Mouse (Mus musculus) embryonic facial prominence, embryonic 12.5 days (tissue): Measurements from ENCODE around the gene Spdl1. TPM values are rescaled to one million over a fixed set of nuclear protein-coding genes. Genes with fewer than 3 reads are reported as not detected.
A peak's percentile ranks its signal among the peaks of the same experiment; 100 is the strongest.

ENCODE experiments used
- ATAC-seq: fragments of 200-750 bp; cut with Nextera tagmentation; 2 replicates; pipeline ENCODE4 v1.8.0; 2017; ENCODE audit not compliant: insufficient number of reproducible peaks, insufficient read depth, low FRiP score, low TSS enrichment
- H3K27ac ChIP-seq: fragments of 300-500 bp; sonication (generic); 2 replicates; pipeline ENCODE4 v1.5.1; 2016; ENCODE audit warnings: mild to moderate bottlenecking
- H3K27me3 ChIP-seq: fragments of 300-500 bp; sonication (generic); 2 replicates; pipeline ENCODE4 v1.6.1; 2016; ENCODE audit warnings: mild to moderate bottlenecking, moderate library complexity
- H3K36me3 ChIP-seq: fragments of 300-500 bp; sonication (generic); 2 replicates; pipeline ENCODE4 v1.6.1; 2016; ENCODE audit warnings: mild to moderate bottlenecking
- H3K4me1 ChIP-seq: fragments of 300-500 bp; sonication (generic); 2 replicates; pipeline ENCODE4 v1.6.1; 2016
- H3K4me2 ChIP-seq: fragments of 300-500 bp; sonication (generic); replicated peaks from 2 replicates; pipeline ENCODE4 v1.6.1; 2016; ENCODE audit warnings: mild to moderate bottlenecking, moderate library complexity
- H3K4me3 ChIP-seq: fragments of 300-500 bp; sonication (generic); 2 replicates; pipeline ENCODE4 v1.5.1; 2016; ENCODE audit warnings: mild to moderate bottlenecking
- H3K9ac ChIP-seq: fragments of 300-500 bp; sonication (generic); 2 replicates; pipeline ENCODE4 v1.6.1; 2016; ENCODE audit warnings: mild to moderate bottlenecking, moderate library complexity
- H3K9me3 ChIP-seq: fragments of 300-500 bp; sonication (generic); 2 replicates; pipeline ENCODE4 v1.6.1; 2016; ENCODE audit warnings: mild to moderate bottlenecking, moderate library complexity
- WGBS: fragments of 180-500 bp; shearing (Covaris S2); methylation state at CpG from one replicate; pipeline ENCODE4 v1.1.7; 2016; 5-methylcytosine and 5-hydroxymethylcytosine counted together
- polyA plus RNA-seq: library from polyadenylated mRNA; unstranded; fragments of >200 nt; fragmentation: Nextera tagmentation; extraction: Ambion mirVana; gene quantifications from 2 replicates; pipeline ENCODE4 v1.2.1, GENCODE M21; 2016

Gene Spdl1
- polyA plus RNA-seq, 1 experiment from 2014 or later = 24.6 TPM

- no peaks in the 10 kb centered on the region for H3K36me3 ChIP-seq
- H3K9me3 ChIP-seq = no peaks in the 10 kb centered on the region
- WGBS = 88% methylated on average over 9 of the region's 9 CpGs
- no peaks in the 10 kb centered on the region for H3K4me1 ChIP-seq
- no peak overlapping the region for H3K27ac ChIP-seq
- H3K4me2 ChIP-seq = no peak overlapping the region
- no peak overlapping the region for H3K4me3 ChIP-seq
- no peaks in the 10 kb centered on the region for H3K27me3 ChIP-seq
- no peak for ATAC-seq
- no peak overlapping the region for H3K9ac ChIP-seq
These were observed 60.0 kb downstream of the Spdl1 start for GRCm38 (mm10) chr11:34773304-34773895.

- Histone ChIP-seq H3K4me1 (no peaks in the 10 kb centered on the region), H3K36me3 (no peaks in the 10 kb centered on the region), H3K27ac (no peak overlapping the region), H3K9ac (no peak overlapping the region), H3K4me2 (no peak overlapping the region), H3K4me3 (no peak overlapping the region), H3K27me3 (no peaks in the 10 kb centered on the region), H3K9me3 (no peaks in the 10 kb centered on the region)
- WGBS = 46% methylated on average over 12 of the region's 12 CpGs
- ATAC-seq = 0 out of 2 replicates have a peak, but pooled peaks have one; percentile 47
These were observed 62.0 kb downstream of the Spdl1 start for GRCm38 (mm10) chr11:34771221-34771986.

DNA sequence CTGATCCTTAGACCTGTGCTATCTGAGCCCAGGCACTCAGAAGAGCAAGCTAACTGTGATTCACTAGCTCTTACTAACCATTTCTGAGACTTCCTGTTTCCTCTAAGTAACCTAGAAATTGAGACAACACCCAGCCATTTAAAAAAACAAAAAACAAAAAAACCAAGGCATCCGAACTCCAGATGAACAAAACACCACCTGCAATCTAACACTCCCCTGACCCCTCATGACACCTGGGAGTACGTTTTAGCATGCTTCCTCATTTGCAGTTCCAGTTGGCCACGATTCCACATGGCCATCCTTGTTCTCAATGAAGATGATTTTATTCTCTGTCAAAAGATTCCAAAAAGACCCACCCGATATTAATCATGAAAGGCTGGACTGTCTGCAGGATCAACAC is 62.8 kb downstream of the Spdl1 start:
- H3K9me3 ChIP-seq = no peaks in the 10 kb centered on the region
- no peak for ATAC-seq
- H3K9ac ChIP-seq = no peak overlapping the region
- H3K4me3 ChIP-seq = no peak overlapping the region
- WGBS = 26% methylated on average over 4 of the region's 4 CpGs
- no peaks in the 10 kb centered on the region for H3K27me3 ChIP-seq
- no peak overlapping the region for H3K27ac ChIP-seq
- no peak overlapping the region for H3K4me2 ChIP-seq
- H3K4me1 ChIP-seq = no peaks in the 10 kb centered on the region
- H3K36me3 ChIP-seq = no peaks in the 10 kb centered on the region

DNA sequence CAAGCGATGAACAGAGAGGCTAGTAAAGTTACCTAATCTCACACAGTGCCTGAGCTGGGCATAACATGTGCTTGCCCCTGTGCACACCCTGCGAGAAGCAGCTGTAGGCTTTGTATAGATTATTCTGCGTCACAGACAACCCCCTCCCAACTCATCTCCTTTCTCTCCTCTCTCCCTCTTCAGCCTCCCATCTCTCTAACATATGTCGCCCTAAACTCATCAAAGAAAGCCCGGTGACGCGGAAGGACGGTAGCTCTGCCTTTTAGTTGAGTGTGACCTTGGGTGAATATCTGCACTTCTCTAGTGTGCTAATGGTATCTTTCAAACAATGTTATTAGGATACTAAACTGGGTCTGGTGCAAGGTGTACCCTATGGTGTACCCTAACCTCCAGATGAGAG is 63.5 kb downstream of the Spdl1 start:
- H3K4me1 ChIP-seq = no peaks in the 10 kb centered on the region
- H3K4me3 ChIP-seq = no peak overlapping the region
- no peak overlapping the region for H3K9ac ChIP-seq
- ATAC-seq = no peak
- no peaks in the 10 kb centered on the region for H3K27me3 ChIP-seq
- H3K27ac ChIP-seq = no peak overlapping the region
- no peaks in the 10 kb centered on the region for H3K36me3 ChIP-seq
- no peaks in the 10 kb centered on the region for H3K9me3 ChIP-seq
- WGBS = 91% methylated on average over 8 of the region's 8 CpGs
- H3K4me2 ChIP-seq = no peak overlapping the region

- Histone ChIP-seq H3K4me2 (no peak overlapping the region), H3K4me3 (no peak overlapping the region), H3K27ac (no peak overlapping the region), H3K9me3 (no peaks in the 10 kb centered on the region), H3K36me3 (no peaks in the 10 kb centered on the region), H3K27me3 (no peaks in the 10 kb centered on the region), H3K4me1 (no peaks in the 10 kb centered on the region), H3K9ac (no peak overlapping the region)
- whole genome bisulfite sequencing = 83% methylated on average over 2 of the region's 2 CpGs
- ATAC-seq = no peak
These were observed 64.0 kb downstream of the Spdl1 start for GRCm38 (mm10) chr11:34769396-34769795.

DNA sequence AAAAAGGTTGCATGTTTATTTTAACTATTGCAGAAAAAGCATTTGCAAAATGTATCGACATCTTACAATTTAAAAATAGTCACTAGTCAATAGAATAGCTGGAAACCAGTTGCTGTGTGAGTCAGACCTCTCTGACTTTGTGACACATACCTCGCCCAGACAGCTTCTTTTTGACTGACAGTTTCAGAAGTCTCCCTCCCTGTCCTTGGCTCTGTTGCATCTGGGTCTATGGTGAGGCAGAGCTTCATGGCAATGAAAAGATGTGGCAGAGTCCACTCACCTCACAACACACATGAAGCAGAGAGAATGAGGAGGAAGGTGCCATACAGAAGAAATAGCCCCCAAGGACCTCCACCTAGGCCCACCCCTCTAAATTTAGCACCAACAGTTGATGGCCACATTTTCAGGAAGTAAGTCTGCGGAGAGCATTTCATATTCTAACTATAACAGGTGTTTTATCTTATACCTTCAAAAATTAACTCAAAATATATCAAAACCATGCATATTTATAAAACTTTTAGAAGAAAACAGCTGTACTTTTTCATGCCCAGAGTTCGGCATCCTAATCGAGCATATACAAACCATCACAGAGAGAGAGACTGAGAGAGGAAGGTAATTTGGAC is 69.6 kb downstream of the Spdl1 start:
- Histone ChIP-seq H3K27me3 (no peaks in the 10 kb centered on the region), H3K9ac (no peak overlapping the region), H3K36me3 (no peaks in the 10 kb centered on the region), H3K4me2 (no peak overlapping the region), H3K9me3 (no peaks in the 10 kb centered on the region), H3K4me1 (no peaks in the 10 kb centered on the region), H3K27ac (no peak overlapping the region), H3K4me3 (no peak overlapping the region)
- 84% methylated on average over 5 of the region's 5 CpGs for WGBS
- ATAC-seq = no peak

DNA sequence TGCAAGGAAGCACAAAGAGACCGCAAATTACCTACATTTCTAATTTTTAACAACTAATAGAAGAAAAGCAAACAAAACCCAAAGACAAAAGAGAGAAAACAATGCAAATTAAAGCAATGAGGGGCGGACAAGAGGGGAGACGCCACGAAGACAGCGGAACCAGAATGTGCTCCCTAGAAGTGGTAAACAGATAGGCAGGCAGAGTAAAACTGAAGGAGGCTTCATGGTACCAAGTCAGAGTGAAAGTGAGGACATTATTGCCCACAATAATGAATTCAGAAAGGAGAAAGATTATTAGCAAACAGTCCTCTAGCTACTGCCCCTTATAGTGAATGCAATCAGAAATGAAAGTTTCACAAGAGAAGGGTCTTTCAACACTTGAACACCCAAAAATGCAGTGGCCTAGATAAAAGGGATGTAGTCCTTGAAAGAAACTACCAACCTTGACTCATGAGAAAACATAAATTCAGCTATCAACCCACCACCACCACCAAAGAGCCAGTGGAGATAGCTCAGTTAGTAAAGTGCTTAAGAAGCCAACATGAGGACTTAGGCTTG is 70.8 kb downstream of the Spdl1 start:
- 90% methylated on average over 5 of the region's 5 CpGs for WGBS
- Histone ChIP-seq H3K9me3 (no peaks in the 10 kb centered on the region), H3K4me1 (no peaks in the 10 kb centered on the region), H3K9ac (no peak overlapping the region), H3K27ac (no peak overlapping the region), H3K27me3 (no peaks in the 10 kb centered on the region), H3K4me2 (no peak overlapping the region), H3K4me3 (no peak overlapping the region), H3K36me3 (no peaks in the 10 kb centered on the region)
- no peak for ATAC-seq

DNA sequence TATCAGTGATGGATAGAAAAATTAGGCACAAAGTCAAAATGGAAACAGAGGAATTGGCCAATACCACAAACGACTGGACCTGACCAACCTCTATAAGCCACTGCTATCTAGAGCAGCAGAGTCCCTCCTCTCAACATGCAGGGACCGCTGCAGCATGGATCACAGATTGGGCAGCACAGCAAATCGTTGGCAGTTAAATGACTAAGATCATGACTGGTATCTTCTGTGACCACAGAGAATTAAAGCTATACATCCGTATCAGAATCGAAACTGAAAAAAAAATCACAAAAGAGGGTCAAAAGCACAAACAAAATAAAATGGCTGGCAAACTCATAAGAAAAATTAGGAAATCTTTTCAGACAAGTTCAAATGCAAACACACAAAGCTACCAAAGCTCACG is 71.3 kb downstream of the Spdl1 start:
- no peak overlapping the region for H3K27ac ChIP-seq
- H3K9ac ChIP-seq = no peak overlapping the region
- WGBS = 86% methylated on average over 6 of the region's 6 CpGs
- no peaks in the 10 kb centered on the region for H3K27me3 ChIP-seq
- H3K9me3 ChIP-seq = no peaks in the 10 kb centered on the region
- H3K4me1 ChIP-seq = no peaks in the 10 kb centered on the region
- no peak for ATAC-seq
- H3K4me2 ChIP-seq = no peak overlapping the region
- H3K36me3 ChIP-seq = no peaks in the 10 kb centered on the region
- no peak overlapping the region for H3K4me3 ChIP-seq

DNA sequence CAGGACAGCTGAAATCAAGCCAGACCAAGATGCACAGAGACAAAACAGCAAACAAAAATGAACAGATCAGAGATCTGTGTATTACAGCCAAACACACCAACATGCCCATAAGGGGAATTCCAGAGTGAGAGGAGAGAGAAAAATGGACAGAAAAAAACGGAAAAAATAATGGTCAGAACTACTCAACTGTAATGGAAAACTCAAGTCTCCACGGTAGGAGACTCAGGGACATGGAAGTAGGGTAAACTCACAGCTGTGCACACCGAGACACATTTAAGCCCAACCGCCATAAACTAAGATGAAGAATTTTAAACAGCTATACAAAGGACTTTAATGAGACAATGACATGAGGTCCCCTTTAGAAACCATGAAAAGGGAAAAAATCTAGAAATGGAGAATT is 73.9 kb downstream of the Spdl1 start:
- H3K27me3 ChIP-seq = no peaks in the 10 kb centered on the region
- H3K9me3 ChIP-seq = no peaks in the 10 kb centered on the region
- H3K9ac ChIP-seq = no peak overlapping the region
- H3K36me3 ChIP-seq = no peaks in the 10 kb centered on the region
- ATAC-seq = no peak
- H3K4me1 ChIP-seq = no peaks in the 10 kb centered on the region
- H3K4me2 ChIP-seq = no peak overlapping the region
- WGBS = 82% methylated on average over 4 of the region's 4 CpGs
- H3K27ac ChIP-seq = no peak overlapping the region
- H3K4me3 ChIP-seq = no peak overlapping the region

Other genes with a start within 250 kb of the Spdl1 start
- gene Dock2, start 49.7 kb downstream of the Spdl1 start, polyA plus RNA-seq = 0.91 and 1.0 TPM in 2 replicates